ENCODE assay signal across 8 mouse cellular contexts in genomic region chr9:25309505-25310182, GRCm38 (mm10). TPM values are rescaled to one million over a fixed set of nuclear protein-coding genes. Genes with fewer than 3 reads are reported as not detected.
DNase-seq lines count a peak whose midpoint lies in the region; ATAC-seq and TF ChIP-seq lines count a peak whose summit lies in the region.
"Had no signal": no experiment of that assay in that cellular context is flagged by ENCODE, and none has a peak within 500 bp of the region (broad histone marks: within the 10 kb centered on the region; RNA-seq: fewer than 3 reads in every experiment).

No protein-coding gene starts in this region.

- H3K4me3 ChIP-seq in bone marrow macrophage, adult 2 months (ENCODE audit: insufficient read depth, low read length) = no peak overlapping the region
- no peak overlapping the region for H3K4me3 ChIP-seq in forebrain, embryonic 12.5 days (replicated peaks)
- no peak overlapping the region for H3K4me3 ChIP-seq in myocyte
- H3K4me3 ChIP-seq: limb, embryonic 15.5 days had no signal

- peaks cover 5% of the 10 kb centered on the region for H3K4me1 ChIP-seq in bone marrow macrophage, adult 2 months (ENCODE audit: control insufficient read depth, insufficient read depth, low read length)
- H3K4me1 ChIP-seq in forebrain, embryonic 12.5 days = no peaks in the 10 kb centered on the region
- H3K4me1 ChIP-seq: limb, embryonic 15.5 days had no signal

- no peaks in the 10 kb centered on the region for H3K79me2 ChIP-seq in myocyte (ENCODE audit: control insufficient read depth, insufficient read depth)

- no peak overlapping the region for H3K27ac ChIP-seq in bone marrow macrophage, adult 2 months (ENCODE audit: insufficient read depth, low read depth, low read length)
- H3K27ac ChIP-seq in forebrain, embryonic 12.5 days = no peak overlapping the region
- H3K27ac ChIP-seq: limb, embryonic 15.5 days had no signal

- H3K4me2 ChIP-seq in forebrain, embryonic 12.5 days = no peak overlapping the region
- H3K4me2 ChIP-seq in myocyte (ENCODE audit: low read depth) = no peak overlapping the region
- H3K4me2 ChIP-seq: limb, embryonic 15.5 days had no signal

- 71% methylated on average over 1 of the region's 1 CpGs for WGBS in forebrain, embryonic 12.5 days

- H3K27me3 ChIP-seq in forebrain, embryonic 12.5 days = no peaks in the 10 kb centered on the region
- no peaks in the 10 kb centered on the region for H3K27me3 ChIP-seq in myocyte (ENCODE audit: control insufficient read depth, insufficient read depth, insufficient read length)
- H3K27me3 ChIP-seq: limb, embryonic 15.5 days had no signal

- peaks cover 23% of the 10 kb centered on the region for H3K36me3 ChIP-seq in forebrain, embryonic 12.5 days (replicated peaks)
- H3K36me3 ChIP-seq in myocyte (ENCODE audit: control insufficient read depth, insufficient read depth) = peaks cover 28% of the 10 kb centered on the region

- peak; percentile 58; the same call in 1 of the 2 replicates for ATAC-seq in forebrain, embryonic 12.5 days (ENCODE audit: low FRiP score)

- no peaks in the 10 kb centered on the region for H3K9me3 ChIP-seq in forebrain, embryonic 12.5 days
- H3K9me3 ChIP-seq: limb, embryonic 15.5 days had no signal

- peak; percentile 10 to 55 for DNase-seq in spleen, postnatal 36 days (ENCODE audit: low spot score in 2 of 2)
- no peak for DNase-seq in spleen, adult 12 weeks (ENCODE audit: low spot score)
- peak; percentile 43 for DNase-seq in kidney, postnatal 14 days
- no peak for DNase-seq in testis, postnatal 14 days (ENCODE audit: low spot score)

- H3K9ac ChIP-seq in forebrain, embryonic 12.5 days = no peak overlapping the region
- H3K9ac ChIP-seq: limb, embryonic 15.5 days had no signal

- H3ac ChIP-seq in myocyte (ENCODE audit: control insufficient read depth, insufficient read length) = no peak overlapping the region

- no peak for TF ChIP-seq POLR2A in bone marrow macrophage, adult 2 months (IDR thresholded peaks at IDR 0.05; ENCODE audit: borderline replicate concordance, low read depth, low read length)
- no peak for TF ChIP-seq POLR2A in myocyte (IDR thresholded peaks at IDR 0.05; ENCODE audit: insufficient read length, low read depth)

- peak; percentile 25; the same call in 1 of the 2 replicates for TF ChIP-seq CTCF in bone marrow macrophage, adult 2 months (IDR thresholded peaks at IDR 0.05; ENCODE audit: low read depth, low read length)

TF ChIP-seq in myocyte, 11 proteins besides CTCF, POLR2A, EP300 and RAD21:
- TF ChIP-seq SRF (IDR thresholded peaks at IDR 0.05; ENCODE audit: control insufficient read depth, insufficient read length, low read depth) (no peak), POLR2AphosphoS2 (IDR thresholded peaks at IDR 0.05; ENCODE audit: insufficient read length, low read depth) (peak; percentile 23)

RNA-seq across cellular contexts. Expression of gene Sept7, which starts 57.4 kb away (rescaled TPM):
- 162 and 172 TPM in 2 replicates for polyA plus RNA-seq in bone marrow macrophage, adult 2 months (2012; ENCODE audit: insufficient read depth, insufficient read length, missing spikeins)
- 275 and 291 TPM in 2 replicates for polyA plus RNA-seq in forebrain, embryonic 12.5 days (2016; fragmentation: Nextera tagmentation; extraction: Ambion mirVana)
- polyA plus RNA-seq in myocyte (2012; fragmentation: generic; extraction: Trizol) = 43.8 TPM

Comparison
In these comparisons a context has a peak if more than half of its experiments do, and no peak if none do; other contexts are left out.
1. DNase-seq: peak in spleen, postnatal 36 days (2 of 2) and kidney, postnatal 14 days (single experiment); none in spleen, adult 12 weeks (single experiment) and testis, postnatal 14 days (single experiment).